Mouse (Mus musculus): ENCODE data around the gene Lrfn5.

DNA sequence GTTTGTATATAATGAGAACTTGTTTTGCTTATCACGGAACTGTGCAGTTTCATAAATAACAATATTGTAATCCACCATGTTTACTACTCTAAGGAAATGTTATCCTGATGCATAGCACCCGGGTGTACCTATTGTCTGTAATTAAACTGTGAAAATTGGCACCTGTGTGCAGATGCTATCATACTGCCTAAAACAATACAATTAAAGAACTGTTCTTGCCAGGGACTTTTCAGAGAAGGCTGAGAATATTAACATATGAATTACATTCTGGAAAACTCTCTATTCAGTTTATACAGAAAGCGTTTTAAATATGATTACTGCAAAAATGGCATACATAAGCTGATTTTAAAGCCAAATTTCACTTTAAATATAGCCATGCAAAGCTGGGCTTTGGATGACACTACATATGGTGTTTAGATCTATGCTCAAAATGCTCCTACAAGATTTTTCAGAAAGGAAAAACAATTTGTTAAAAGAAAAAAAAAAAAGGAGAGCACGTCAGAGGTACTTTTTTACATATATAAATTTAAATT is 284.2 kb downstream of the Lrfn5 start:
- no peak for TF ChIP-seq EP300 (IDR thresholded peaks at IDR 0.05; ENCODE audit: low read length)
- no peak for TF ChIP-seq MAX (IDR thresholded peaks at IDR 0.05; ENCODE audit: low read length)
- TF ChIP-seq CTCF (conservative IDR thresholded peaks at IDR 0.05 in 1 of 2, IDR thresholded peaks at IDR 0.05 in 1 of 2; ENCODE audit: low read depth in 2 of 2, low read length in 2 of 2): no peak
- TF ChIP-seq MXI1 (IDR thresholded peaks at IDR 0.05; ENCODE audit: low read depth, low read length): no peak
- no peak for TF ChIP-seq POLR2A (IDR thresholded peaks at IDR 0.05; ENCODE audit: low read depth, low read length)
- TF ChIP-seq ZNF384 (IDR thresholded peaks at IDR 0.05; ENCODE audit: low read depth, low read length): no peak
- no peak for TF ChIP-seq MYC (IDR thresholded peaks at IDR 0.05; ENCODE audit: low read depth, low read length)
- TF ChIP-seq CHD1 (IDR thresholded peaks at IDR 0.05; ENCODE audit: low read depth, low read length): no peak
- TF ChIP-seq NELFE (IDR thresholded peaks at IDR 0.05; ENCODE audit: low read depth, low read length): no peak
- no peak for TF ChIP-seq JUND (conservative IDR thresholded peaks at IDR 0.05; ENCODE audit: low read depth, low read length)
- no peak for TF ChIP-seq ZMIZ1 (IDR thresholded peaks at IDR 0.05; ENCODE audit: low read depth, low read length)
- no peak for TF ChIP-seq MAFK (IDR thresholded peaks at IDR 0.05; ENCODE audit: insufficient replicate concordance, low read length)
- TF ChIP-seq RAD21 (IDR thresholded peaks at IDR 0.05; ENCODE audit: low read depth, low read length): no peak
